Mouse (Mus musculus): ENCODE results near the gene Dyrk3. TPM values are rescaled to one million over a fixed set of nuclear protein-coding genes. Genes with fewer than 3 reads are reported as not detected.

The Dyrk3 gene
- 4.3 TPM for polyA plus RNA-seq (2014; fragmentation: Illumina TruSeq; extraction: RNeasy Lipid Tissue Mini Kit (QIAGEN cat#74804); ENCODE audit: low read depth, low replicate concordance)

GRCm38 (mm10) chr1:131138191-131139016 lies at the start of gene Dyrk3:
TSS of gene Dyrk3 (minus strand) at chr1:131138340.

GRCm38 (mm10) chr1:131153018-131153629 lies 15.0 kb upstream of the Dyrk3 start, which contains the start of gene Eif2d:
TSS of gene Eif2d (plus strand) at chr1:131153181.

GRCm38 (mm10) chr1:131097700-131098094 lies 40.4 kb downstream of the Dyrk3 start, which contains the start of gene Mapkapk2:
TSS of gene Mapkapk2 (minus strand) at chr1:131097826.

Other genes starting within 250 kb of the Dyrk3 start
- gene Il20, start 226.9 kb downstream of the Dyrk3 start, polyA plus RNA-seq (2014; fragmentation: Illumina TruSeq; extraction: RNeasy Lipid Tissue Mini Kit (QIAGEN cat#74804); ENCODE audit: low read depth, low replicate concordance) = not detected
- gene Il19, start 198.2 kb downstream of the Dyrk3 start, polyA plus RNA-seq (2014; fragmentation: Illumina TruSeq; extraction: RNeasy Lipid Tissue Mini Kit (QIAGEN cat#74804); ENCODE audit: low read depth, low replicate concordance) = not detected
- not detected for gene Il10, start 118.5 kb downstream of the Dyrk3 start, polyA plus RNA-seq (2014; fragmentation: Illumina TruSeq; extraction: RNeasy Lipid Tissue Mini Kit (QIAGEN cat#74804); ENCODE audit: low read depth, low replicate concordance)
- gene Mapkapk2, start 40.5 kb downstream of the Dyrk3 start, polyA plus RNA-seq (2014; fragmentation: Illumina TruSeq; extraction: RNeasy Lipid Tissue Mini Kit (QIAGEN cat#74804); ENCODE audit: low read depth, low replicate concordance) = 75.0 TPM
- gene Eif2d, start 14.8 kb upstream of the Dyrk3 start, polyA plus RNA-seq (2014; fragmentation: Illumina TruSeq; extraction: RNeasy Lipid Tissue Mini Kit (QIAGEN cat#74804); ENCODE audit: low read depth, low replicate concordance) = 34.9 TPM
- gene Rassf5, start 106.9 kb upstream of the Dyrk3 start, polyA plus RNA-seq (2014; fragmentation: Illumina TruSeq; extraction: RNeasy Lipid Tissue Mini Kit (QIAGEN cat#74804); ENCODE audit: low read depth, low replicate concordance) = 6.2 TPM
- 12.8 TPM for gene Ikbke, start 141.3 kb upstream of the Dyrk3 start, polyA plus RNA-seq (2014; fragmentation: Illumina TruSeq; extraction: RNeasy Lipid Tissue Mini Kit (QIAGEN cat#74804); ENCODE audit: low read depth, low replicate concordance)